Mouse (Mus musculus) thymus, postnatal 36 days (tissue): ENCODE measurements around the gene Pld2.
A peak's percentile ranks its signal among the peaks of the same experiment; 100 is the strongest.

Source experiments
- DNase-seq, 2 experiments: peaks; one replicate each; pipeline ENCODE4 v3.0.0; 2022; ENCODE audit warnings: mixed read lengths in 2 of 2

Gene Pld2

GRCm38 (mm10) chr11:70579710-70580357 is 40.0 kb downstream of the Pld2 start:
- peak; percentile 19 to 30 for DNase-seq

DNA sequence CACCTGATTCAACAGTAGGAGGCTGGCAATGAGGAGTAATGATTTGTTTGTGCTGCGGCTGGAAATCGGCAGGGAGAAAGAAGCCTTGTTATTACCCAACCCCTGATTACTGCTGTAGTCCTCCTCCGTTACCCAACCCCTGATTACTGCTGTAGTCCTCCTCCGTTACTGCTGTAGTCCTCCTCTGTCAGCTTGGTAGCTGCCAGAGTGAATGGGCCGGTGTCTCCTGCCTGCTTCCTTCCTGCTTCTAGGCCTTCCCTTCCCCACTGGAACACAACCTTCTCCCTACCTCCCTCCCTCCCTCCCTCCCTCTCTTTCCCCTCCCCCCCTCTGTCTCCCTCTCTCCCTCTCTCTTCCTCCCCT is 40.5 kb downstream of the Pld2 start:
- DNase-seq = no peak

DNA sequence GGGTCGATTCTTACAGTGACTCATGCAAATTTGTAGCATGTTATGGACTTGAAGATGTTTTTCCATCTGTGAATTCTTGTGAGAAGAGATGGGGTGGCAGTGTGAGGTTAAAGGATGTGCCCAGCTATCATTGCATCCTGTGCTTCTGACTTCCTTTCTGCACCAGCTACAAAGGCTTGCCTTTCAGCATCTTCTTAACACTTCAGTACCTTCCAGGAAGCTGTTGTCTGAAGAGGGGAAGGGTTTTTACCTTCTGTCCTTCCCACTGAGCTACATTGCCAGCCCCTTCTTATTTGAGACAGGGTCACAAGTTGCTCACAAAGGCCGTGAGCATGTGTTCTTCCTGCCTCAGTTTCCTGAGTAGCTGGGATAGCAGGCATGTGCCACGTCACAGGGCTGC is 41.1 kb downstream of the Pld2 start:
- DNase-seq = peak in 1 of 2 experiments; percentile 14

DNA sequence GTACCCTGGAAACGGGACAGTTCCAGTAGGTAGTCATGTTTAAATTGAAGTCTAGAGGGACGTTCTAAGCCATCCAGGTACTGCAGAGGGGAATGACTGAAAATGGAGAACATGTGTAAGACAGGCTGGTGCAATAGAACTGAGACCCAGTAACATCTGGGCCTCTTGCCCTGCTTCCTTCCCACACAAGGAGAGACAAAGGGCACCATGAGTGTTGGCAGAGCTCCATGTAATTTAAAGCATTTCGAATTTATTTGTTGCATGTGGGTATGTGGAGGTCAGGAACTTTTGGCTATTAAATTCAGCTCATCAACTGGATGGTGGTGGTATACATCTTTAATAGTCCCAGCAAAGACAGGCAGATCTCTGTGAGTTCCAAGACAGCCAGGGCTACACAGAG is 42.3 kb downstream of the Pld2 start:
- no peak for DNase-seq

DNA sequence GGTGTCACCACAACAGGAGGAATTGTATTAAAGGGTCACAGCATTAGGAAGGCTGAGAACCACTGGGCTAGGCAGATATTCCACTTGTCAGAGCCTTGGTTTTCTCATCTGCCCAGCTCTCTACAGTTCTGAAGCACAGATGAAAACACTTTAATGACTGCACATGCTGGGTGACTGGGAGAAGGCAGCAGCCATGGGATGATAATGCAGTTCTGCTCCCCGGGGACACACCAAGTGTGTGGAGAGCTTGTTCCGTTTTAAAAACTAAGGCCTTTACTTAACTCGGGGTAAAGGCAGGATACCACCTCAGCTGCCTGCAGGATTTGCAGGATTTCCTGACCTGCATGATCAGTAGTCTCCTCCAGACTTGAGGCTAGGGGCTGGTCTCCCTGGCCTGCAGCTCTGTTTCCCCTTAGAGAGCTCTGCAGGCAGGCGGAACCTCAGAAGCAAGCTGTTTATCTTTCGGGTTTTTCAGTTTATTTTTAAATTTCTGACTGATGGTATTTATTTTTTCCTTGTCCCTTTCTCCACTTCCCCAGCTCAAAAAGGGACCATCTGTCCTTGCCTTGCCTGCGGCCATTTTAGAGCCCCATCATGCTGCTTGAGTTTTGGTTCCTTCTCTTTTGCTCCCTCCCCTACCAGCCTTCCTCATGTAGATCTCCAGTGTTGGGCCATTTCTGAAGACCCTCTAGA is 43.3 kb downstream of the Pld2 start:
- no peak for DNase-seq

DNA sequence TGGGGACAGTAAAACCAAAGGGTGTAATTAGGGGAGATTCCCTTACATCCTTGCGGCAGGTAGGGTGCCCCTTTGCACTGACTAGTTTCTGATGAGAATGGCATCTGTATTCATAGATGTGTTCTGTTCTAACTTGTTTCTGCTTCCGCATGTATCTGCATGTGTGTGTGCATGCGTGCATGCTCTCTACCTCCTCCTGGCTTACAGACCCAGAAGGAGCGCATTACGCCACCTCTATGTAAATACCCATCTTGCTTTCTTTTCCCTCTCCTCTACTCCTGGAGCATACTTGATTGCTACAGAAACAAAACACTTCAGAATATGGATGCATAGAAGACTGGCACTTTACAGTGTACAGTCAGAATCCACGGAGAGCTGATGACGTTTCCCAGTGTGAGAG is 43.9 kb downstream of the Pld2 start:
- no peak for DNase-seq

- DNase-seq = no peak
Observed at GRCm38 (mm10) chr11:70585457-70585856, 45.6 kb downstream of the Pld2 start.

GRCm38 (mm10) chr11:70586261-70586660 is 46.4 kb downstream of the Pld2 start:
- no peak for DNase-seq

DNA sequence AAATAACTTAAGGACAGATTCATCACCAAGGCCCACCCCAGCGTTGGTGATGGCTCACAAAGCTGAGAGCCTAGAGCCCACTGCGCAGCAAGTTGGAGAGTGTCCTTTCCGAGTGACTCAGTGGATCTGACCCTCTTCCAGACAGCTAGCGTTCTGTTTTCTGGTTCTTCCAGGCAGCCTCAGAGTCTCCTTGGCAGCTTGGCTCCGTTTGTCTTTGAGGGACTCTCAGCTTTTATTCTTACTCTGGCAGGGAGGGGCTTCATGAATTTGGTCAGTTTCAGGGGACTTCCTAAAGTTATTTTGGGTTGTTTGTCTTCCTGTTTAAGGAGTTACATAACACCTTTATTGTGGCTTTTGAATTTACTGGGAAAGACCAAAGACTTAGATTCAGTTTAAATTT is 47.1 kb downstream of the Pld2 start:
- DNase-seq = no peak

- no peak for DNase-seq
Observed at GRCm38 (mm10) chr11:70591733-70592132, 51.9 kb downstream of the Pld2 start.

DNA sequence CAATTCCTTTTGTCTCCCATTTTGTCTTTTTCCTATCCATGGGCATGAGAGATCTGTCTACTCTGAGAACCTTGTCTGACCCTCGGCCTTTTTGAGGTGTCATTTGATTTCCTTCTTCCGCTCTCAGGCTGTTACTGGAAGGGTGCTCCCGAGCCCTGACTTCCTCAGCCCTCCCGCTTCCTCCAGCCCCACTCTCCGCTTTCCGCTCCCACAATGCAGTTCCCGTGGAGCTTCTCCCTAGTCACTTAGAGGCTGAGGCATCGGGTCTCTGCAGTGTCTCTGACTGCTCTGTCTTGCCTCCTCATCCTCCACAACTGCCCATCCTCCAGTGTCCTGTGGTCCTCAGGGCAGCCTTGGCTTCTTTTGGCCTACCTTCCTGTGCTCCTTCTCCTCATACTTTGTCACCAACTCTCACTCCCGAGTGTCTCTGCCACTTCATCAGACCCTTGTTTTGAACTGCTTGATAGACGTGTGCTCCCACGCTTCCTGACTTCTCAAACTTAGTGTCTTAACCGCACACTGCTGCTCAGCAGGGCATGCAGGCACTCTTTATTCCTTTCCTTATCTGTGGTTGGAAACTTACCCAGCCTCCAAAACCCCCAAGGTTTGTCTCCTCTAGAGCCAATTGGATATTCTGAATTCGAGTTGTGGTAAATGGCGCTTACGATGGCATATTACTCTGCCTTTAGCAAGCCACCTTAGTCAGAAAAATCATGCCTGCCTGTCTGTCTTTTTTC is 54.6 kb downstream of the Pld2 start:
- no peak for DNase-seq

DNA sequence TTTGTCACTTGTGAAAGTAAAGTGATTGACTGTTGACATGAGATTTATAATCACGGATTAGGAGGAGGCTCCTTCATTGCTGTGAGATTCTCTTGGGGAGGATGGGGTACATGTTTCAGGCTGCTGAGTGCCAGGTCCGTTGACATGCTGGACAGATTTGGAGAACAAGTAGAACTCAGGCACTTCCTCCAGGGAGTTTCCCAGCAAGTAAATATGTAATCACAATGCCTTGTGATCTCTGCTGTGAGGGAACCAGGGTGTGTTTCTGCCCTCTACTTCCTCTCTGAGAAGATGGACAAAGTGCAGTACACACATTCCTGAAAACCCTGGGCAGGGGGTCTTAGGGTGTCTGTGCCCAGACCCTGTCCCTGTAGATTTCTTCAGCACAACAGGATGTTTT is 55.8 kb downstream of the Pld2 start:
- DNase-seq = no peak

- DNase-seq = no peak
Observed at GRCm38 (mm10) chr11:70596094-70596493, 56.2 kb downstream of the Pld2 start.

DNA sequence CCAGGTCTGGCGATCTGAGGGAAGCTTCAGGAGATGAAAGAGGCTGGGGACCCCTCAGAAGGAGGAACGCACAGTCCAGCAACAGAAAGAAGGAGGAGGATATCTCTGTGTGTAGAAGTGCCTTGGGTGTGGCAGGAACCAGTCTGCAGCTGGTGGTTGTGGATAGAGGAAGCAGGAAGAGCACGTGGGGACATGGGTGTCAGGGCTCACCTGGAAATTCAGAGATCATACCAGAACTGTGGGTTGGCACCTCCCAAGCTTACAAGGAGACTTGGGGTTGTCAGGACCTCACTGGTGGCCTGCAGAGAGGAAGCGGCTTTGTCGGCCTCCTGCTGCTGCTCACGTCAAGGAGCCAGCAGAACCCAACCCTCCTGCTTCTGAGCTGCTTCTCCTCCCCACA is 57.4 kb downstream of the Pld2 start:
- no peak for DNase-seq

GRCm38 (mm10) chr11:70598451-70598953 is 58.6 kb downstream of the Pld2 start:
- DNase-seq = no peak

GRCm38 (mm10) chr11:70605024-70605566 is 65.2 kb downstream of the Pld2 start:
- peak; percentile 70 to 72 for DNase-seq

DNA sequence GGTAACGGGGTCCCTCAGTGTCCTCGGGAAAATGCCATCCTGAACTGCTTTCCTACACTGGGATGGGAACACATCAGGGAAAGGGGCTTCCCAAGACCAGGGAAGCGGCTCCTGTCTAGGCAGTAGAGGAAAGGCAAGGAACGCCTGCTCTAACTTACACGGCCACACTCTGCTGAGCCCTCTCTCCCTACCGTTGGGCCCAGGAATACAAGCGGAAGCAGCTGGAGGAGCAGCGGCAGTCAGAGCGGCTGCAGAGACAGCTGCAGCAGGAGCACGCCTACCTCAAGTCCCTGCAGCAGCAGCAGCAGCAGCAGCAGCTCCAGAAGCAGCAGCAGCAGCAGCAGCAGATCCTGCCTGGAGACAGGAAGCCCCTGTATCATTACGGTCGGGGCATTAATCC is 66.9 kb downstream of the Pld2 start:
- no peak for DNase-seq

- DNase-seq = no peak
Observed at GRCm38 (mm10) chr11:70607611-70608010, 67.7 kb downstream of the Pld2 start.
